Mouse (Mus musculus) heart, adult 2 months (tissue): ENCODE measurements around the gene Sesn1. TPM values are rescaled to one million over a fixed set of nuclear protein-coding genes. Genes with fewer than 3 reads are reported as not detected.
"Not testable (repeated sequence)": the region's sequence is repeated elsewhere in the genome, so short reads cannot be mapped to it uniquely, and the experiment has no call there.

Source experiments
- DNase-seq, 2 experiments: peaks; one replicate each; pipeline ENCODE4 v3.0.0; 2021
- H3K27ac ChIP-seq: fragments of 200-600 bp; 2 replicates; pipeline ENCODE4 v1.8.1; 2022
- H3K27me3 ChIP-seq: fragments of 200-500 bp; 2 replicates; pipeline ENCODE4 v1.6.1; 2012; ENCODE audit warnings: mild to moderate bottlenecking, low read length, inconsistent platforms, mixed read lengths; ENCODE audit not compliant: control insufficient read depth, insufficient read depth
- H3K36me3 ChIP-seq: fragments of 200-500 bp; 2 replicates; pipeline ENCODE4 v1.6.1; 2012; ENCODE audit warnings: low read length, inconsistent platforms; ENCODE audit not compliant: control insufficient read depth, insufficient read depth
- H3K4me1 ChIP-seq: fragments of 200-500 bp; 2 replicates; pipeline ENCODE4 v1.6.1; 2011; ENCODE audit warnings: low read length; ENCODE audit not compliant: control insufficient read depth, insufficient read depth
- H3K4me3 ChIP-seq: fragments of 200-600 bp; 2 replicates; pipeline ENCODE4 v1.8.1; 2022
- H3K79me2 ChIP-seq: fragments of 200-500 bp; replicated peaks from 2 replicates; pipeline ENCODE4 v1.6.1; 2012; ENCODE audit warnings: mild to moderate bottlenecking, inconsistent platforms, low read length, moderate library complexity, mixed read lengths; ENCODE audit not compliant: control insufficient read depth, insufficient read depth
- H3K9ac ChIP-seq: fragments of 200-500 bp; 2 replicates; pipeline ENCODE4 v1.6.1; 2012; ENCODE audit warnings: low read depth, mild to moderate bottlenecking, control low read depth, inconsistent platforms, low read length, mixed read lengths
- CTCF ChIP-seq: fragments of 200-600 bp; IDR thresholded peaks from 2 replicates; pipeline ENCODE4 v1.8.1; 2022; ENCODE audit warnings: antibody characterized with exemption, mild to moderate bottlenecking, moderate library complexity
- EP300 ChIP-seq: fragments of 200-500 bp; IDR thresholded peaks from 2 replicates; pipeline ENCODE4 v1.6.1; 2011; ENCODE audit warnings: low read depth, low read length, control low read depth; ENCODE audit not compliant: insufficient read depth
- POLR2A ChIP-seq: fragments of 200-500 bp; IDR thresholded peaks from 2 replicates; pipeline ENCODE4 v1.6.1; 2011; ENCODE audit warnings: mild to moderate bottlenecking, low read depth, low read length, control low read depth; ENCODE audit not compliant: insufficient read depth
- whole genome bisulfite sequencing: fragments of 180-500 bp; shearing (Covaris S2); methylation state at CpG from one replicate; pipeline ENCODE4 v1.1.7; 2018; 5-methylcytosine and 5-hydroxymethylcytosine counted together
- intact Hi-C: fragments of 180-260 bp; cut with DNase I; formaldehyde crosslinking; loops from one replicate; pipeline ENCODE4 v1.15.1; 2025
- polyA plus RNA-seq: library from polyadenylated mRNA; depleted of rRNA; stranded (reverse); fragments of >200 nt; gene quantifications from 2 replicates; pipeline ENCODE4 v1.2.3, GENCODE M21; 2012
- total RNA-seq, 2 experiments: library from RNA; stranded (reverse); gene quantifications; 2 replicates each; pipeline ENCODE4 v1.2.3; 2021

Gene Sesn1
- total and polyA plus RNA-seq, 3 experiments, result 47.8 to 121 (median 120) TPM

- peaks cover 9% of the 10 kb centered on the region for H3K79me2 ChIP-seq
- no peaks in the 10 kb centered on the region for H3K27me3 ChIP-seq
- H3K4me1 ChIP-seq, result peaks cover 8% of the 10 kb centered on the region
- H3K36me3 ChIP-seq, result peaks cover 3% of the 10 kb centered on the region
- H3K27ac ChIP-seq, result peak overlapping the region; percentile 98
- peak overlapping the region; percentile 90 for H3K9ac ChIP-seq
- WGBS, result under 1% methylated on average over 36 of the region's 36 CpGs
- no peak for DNase-seq
- TF ChIP-seq EP300, result peak; percentile 81
- peak; percentile 54; the same call in 1 of the 2 replicates for TF ChIP-seq POLR2A
- TF ChIP-seq CTCF, result no peak; the same call in 1 of the 2 replicates
- intact Hi-C loops, result loop anchor here (2.0 to 10.0 kb wide), 4 partner anchors 78 to 694 kb away; partner anchors contain the start of genes Foxo3 and Snx3
- peak overlapping the region; percentile 87 for H3K4me3 ChIP-seq
These were observed 1.1 kb downstream of the Sesn1 start for GRCm38 (mm10) chr10:41810564-41811455.

- intact Hi-C loops, result loop anchor here (5.0 to 10.0 kb wide), 3 partner anchors 120 to 692 kb away; partner anchors contain the start of genes Foxo3 and Snx3
- peak overlapping the region; percentile 87 for H3K4me3 ChIP-seq
- H3K27me3 ChIP-seq, result no peaks in the 10 kb centered on the region
- TF ChIP-seq CTCF, result no peak
- TF ChIP-seq POLR2A, result no peak
- TF ChIP-seq EP300, result no peak
- H3K27ac ChIP-seq, result peak overlapping the region; percentile 98
- 44% methylated on average over 6 of the region's 6 CpGs for WGBS
- DNase-seq, result no peak
- peak overlapping the region; percentile 64 for H3K9ac ChIP-seq
- peaks cover 11% of the 10 kb centered on the region for H3K4me1 ChIP-seq
- H3K79me2 ChIP-seq, result peaks cover 11% of the 10 kb centered on the region
- peaks cover 6% of the 10 kb centered on the region for H3K36me3 ChIP-seq
These were observed 2.8 kb downstream of the Sesn1 start for GRCm38 (mm10) chr10:41812566-41812965.

- H3K27me3 ChIP-seq, result no peaks in the 10 kb centered on the region
- intact Hi-C loops, result loop anchor here (5.0 to 10.0 kb wide), 3 partner anchors 122 to 690 kb away; partner anchors contain the start of genes Foxo3 and Snx3
- peak overlapping the region; percentile 22 for H3K4me3 ChIP-seq
- H3K4me1 ChIP-seq, result peaks cover 11% of the 10 kb centered on the region
- peak overlapping the region; percentile 8 for H3K27ac ChIP-seq
- TF ChIP-seq EP300, result no peak
- no peak for TF ChIP-seq POLR2A
- TF ChIP-seq CTCF, result no peak
- no peak for DNase-seq
- H3K36me3 ChIP-seq, result peaks cover 6% of the 10 kb centered on the region
- WGBS, result 76% methylated on average over 6 of the region's 6 CpGs
- H3K79me2 ChIP-seq, result peaks cover 11% of the 10 kb centered on the region
- peak overlapping the region; percentile 64 for H3K9ac ChIP-seq
These were observed 4.6 kb downstream of the Sesn1 start for GRCm38 (mm10) chr10:41814305-41814853.

GRCm38 (mm10) chr10:41816516-41816915, 6.8 kb downstream of the Sesn1 start:
- H3K4me3 ChIP-seq, result no peak overlapping the region
- 60% methylated on average over 5 of the region's 5 CpGs for WGBS
- peaks cover 14% of the 10 kb centered on the region for H3K4me1 ChIP-seq
- DNase-seq, result no peak
- no peaks in the 10 kb centered on the region for H3K27me3 ChIP-seq
- intact Hi-C loops, result loop anchor here (10.0 kb wide), 1 partner anchor 688 kb away; the partner anchor contains the start of gene Snx3
- TF ChIP-seq CTCF (no peak), POLR2A (no peak), EP300 (no peak)
- H3K9ac ChIP-seq, result no peak overlapping the region
- peaks cover 13% of the 10 kb centered on the region for H3K79me2 ChIP-seq
- H3K36me3 ChIP-seq, result peaks cover 8% of the 10 kb centered on the region
- peak overlapping the region; percentile 15; the same call in 1 of the 2 replicates for H3K27ac ChIP-seq

GRCm38 (mm10) chr10:41818036-41818732, 8.4 kb downstream of the Sesn1 start:
- H3K36me3 ChIP-seq, result peaks cover 12% of the 10 kb centered on the region; the same call in 1 of the 2 replicates
- TF ChIP-seq POLR2A (no peak), EP300 (no peak), CTCF (no peak)
- no peaks in the 10 kb centered on the region for H3K27me3 ChIP-seq
- H3K79me2 ChIP-seq, result peaks cover 13% of the 10 kb centered on the region
- WGBS, result 79% methylated on average over 8 of the region's 8 CpGs
- intact Hi-C loops, result loop anchor here (10.0 kb wide), 1 partner anchor 687 kb away; the partner anchor contains the start of gene Snx3
- peaks cover 14% of the 10 kb centered on the region for H3K4me1 ChIP-seq
- no peak for DNase-seq
- H3K27ac ChIP-seq, result peak overlapping the region; percentile 72
- H3K9ac ChIP-seq, result no peak overlapping the region
- no peak overlapping the region for H3K4me3 ChIP-seq

- H3K27ac ChIP-seq, result peak overlapping the region; percentile 72
- not testable (repeated sequence) for H3K4me3 ChIP-seq, H3K36me3 ChIP-seq, H3K27me3 ChIP-seq, H3K9ac ChIP-seq, DNase-seq
- intact Hi-C loops, result loop anchor here (10.0 kb wide), 1 partner anchor 686 kb away; the partner anchor contains the start of gene Snx3
- H3K4me1 ChIP-seq, result peaks cover 14% of the 10 kb centered on the region
- WGBS, result 75% methylated on average over 6 of the region's 6 CpGs
- peaks cover 12% of the 10 kb centered on the region for H3K79me2 ChIP-seq
These were observed 9.0 kb downstream of the Sesn1 start for GRCm38 (mm10) chr10:41818733-41819070.
